Mouse (Mus musculus) liver, embryonic 13.5 days (tissue): Measurements from ENCODE around the gene Zfp968. TPM values are rescaled to one million over a fixed set of nuclear protein-coding genes. Genes with fewer than 3 reads are reported as not detected.
"Not testable (repeated sequence)": the region's sequence is repeated elsewhere in the genome, so short reads cannot be mapped to it uniquely, and the experiment has no call there.

Experiments
- ATAC-seq: fragments of 200-750 bp; cut with Nextera tagmentation; 2 replicates; pipeline ENCODE4 v1.8.0; 2017; ENCODE audit warnings: low read depth, mild to moderate bottlenecking, moderate number of reproducible peaks, moderate library complexity
- DNase-seq: peaks from one replicate; pipeline ENCODE4 v3.0.0; 2022
- H3K27ac ChIP-seq: fragments of 300-500 bp; sonication (generic); 2 replicates; pipeline ENCODE4 v1.5.1; 2015; ENCODE audit warnings: moderate library complexity, mild to moderate bottlenecking, inconsistent platforms
- H3K27me3 ChIP-seq: fragments of 300-500 bp; sonication (generic); 2 replicates; pipeline ENCODE4 v1.6.1; 2015; ENCODE audit warnings: mild to moderate bottlenecking, inconsistent platforms
- H3K36me3 ChIP-seq: fragments of 300-500 bp; sonication (generic); 2 replicates; pipeline ENCODE4 v1.6.1; 2015; ENCODE audit warnings: mild to moderate bottlenecking, inconsistent platforms
- H3K4me1 ChIP-seq: fragments of 300-500 bp; sonication (generic); replicated peaks from 2 replicates; pipeline ENCODE4 v1.6.1; 2015; ENCODE audit warnings: inconsistent platforms
- H3K4me2 ChIP-seq: fragments of 300-500 bp; sonication (generic); 2 replicates; pipeline ENCODE4 v1.6.1; 2015; ENCODE audit warnings: inconsistent platforms, mild to moderate bottlenecking, moderate library complexity
- H3K4me3 ChIP-seq: fragments of 300-500 bp; sonication (generic); replicated peaks from 2 replicates; pipeline ENCODE4 v1.5.1; 2015; ENCODE audit warnings: mild to moderate bottlenecking, inconsistent platforms
- H3K9ac ChIP-seq: fragments of 300-500 bp; sonication (generic); 2 replicates; pipeline ENCODE4 v1.6.1; 2015; ENCODE audit warnings: mild to moderate bottlenecking, inconsistent platforms
- H3K9me3 ChIP-seq: fragments of 300-500 bp; sonication (generic); replicated peaks from 2 replicates; pipeline ENCODE4 v1.6.1; 2016; ENCODE audit warnings: inconsistent platforms
- WGBS: fragments of 180-500 bp; shearing (Covaris S2); methylation state at CpG from one replicate; pipeline ENCODE4 v1.1.7; 2015; ENCODE audit not compliant: insufficient replicate concordance; 5-methylcytosine and 5-hydroxymethylcytosine counted together
- polyA plus RNA-seq: library from polyadenylated mRNA; unstranded; fragments of >200 nt; fragmentation: Nextera tagmentation; extraction: Ambion mirVana; gene quantifications from 2 replicates; pipeline ENCODE4 v1.2.1, GENCODE M21; 2015

The Zfp968 gene
- 1.6 and 2.4 TPM in 2 replicates for polyA plus RNA-seq

DNA sequence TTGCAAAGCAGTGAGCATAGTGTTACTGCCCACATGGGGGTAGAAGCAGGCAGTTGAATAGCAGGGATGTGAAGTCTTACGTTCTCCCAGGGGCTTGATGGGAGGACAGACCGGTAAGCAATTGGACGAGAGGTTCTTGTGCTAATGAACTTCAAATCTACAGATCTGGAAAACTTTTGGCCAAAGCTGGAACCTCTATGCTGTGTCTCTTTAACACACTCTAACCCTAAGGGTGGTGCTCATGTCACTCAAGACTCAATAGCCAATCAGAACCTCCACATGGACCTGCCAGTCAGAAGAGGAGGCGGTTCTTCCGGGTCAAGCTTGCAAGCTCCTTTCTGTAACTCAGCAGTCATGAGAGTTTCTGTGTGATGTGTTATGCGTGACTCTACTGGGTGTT lies at the start of gene Zfp968:
Gene Zfp968 (plus strand): TSS at position 301 of the 400 bp plus-strand sequence.
- not testable (repeated sequence) for H3K9ac ChIP-seq, H3K4me3 ChIP-seq, H3K4me2 ChIP-seq, H3K36me3 ChIP-seq, H3K27ac ChIP-seq, DNase-seq, H3K9me3 ChIP-seq, ATAC-seq, H3K4me1 ChIP-seq, H3K27me3 ChIP-seq
- no CpG with 5 or more reads among the region's 6 CpGs for WGBS

DNA sequence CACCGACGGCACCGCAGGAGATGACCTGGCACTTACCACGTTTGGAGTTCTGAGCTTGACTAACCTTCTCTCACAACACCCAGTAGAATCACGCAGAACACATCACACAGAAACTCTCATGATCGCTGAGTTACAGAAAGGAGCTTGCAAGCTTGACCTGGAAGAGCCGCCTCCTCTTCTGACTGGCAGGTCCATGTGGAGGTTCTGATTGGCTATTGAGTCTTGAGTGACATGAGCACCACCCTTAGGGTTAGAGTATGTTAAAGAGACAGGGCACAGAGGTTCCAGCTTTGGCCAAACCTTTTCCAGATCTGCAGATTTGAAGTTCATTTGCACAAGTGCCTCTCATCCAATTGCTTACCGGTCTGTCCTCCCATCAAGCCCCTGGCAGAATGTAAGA lies 34.1 kb upstream of the Zfp968 start, which contains the start of gene Gm4631:
Gene Gm4631 (minus strand): TSS at position 101 of the 400 bp plus-strand sequence.
- not testable (repeated sequence) for H3K4me3 ChIP-seq, ATAC-seq, DNase-seq, H3K27me3 ChIP-seq, H3K9ac ChIP-seq, H3K27ac ChIP-seq, H3K9me3 ChIP-seq, H3K4me1 ChIP-seq, H3K36me3 ChIP-seq, H3K4me2 ChIP-seq
- WGBS = no CpG with 5 or more reads among the region's 8 CpGs

Other genes starting within 250 kb of the Zfp968 start
- gene Gm14399, start 230.4 kb upstream of the Zfp968 start, polyA plus RNA-seq = 1.2 and 1.4 TPM in 2 replicates
- 0.06 and 0.09 TPM in 2 replicates for gene Gm14443, start 196.6 kb upstream of the Zfp968 start, polyA plus RNA-seq
- gene Gm14391, start 165.5 kb upstream of the Zfp968 start, polyA plus RNA-seq = 0.23 and 1.6 TPM in 2 replicates
- gene Gm14440, start 97.3 kb upstream of the Zfp968 start, polyA plus RNA-seq = 0.97 TPM in 1 of 2 replicates, not detected in the other
- gene Gm4631, start 34.2 kb upstream of the Zfp968 start, polyA plus RNA-seq = 5.1 and 6.5 TPM in 2 replicates
- gene Gm4724, start 63.4 kb downstream of the Zfp968 start, polyA plus RNA-seq = 2.4 and 3.4 TPM in 2 replicates
- 2.2 and 2.4 TPM in 2 replicates for gene Zfp965, start 97.5 kb downstream of the Zfp968 start, polyA plus RNA-seq